Mouse (Mus musculus): ENCODE results near the gene 4930474N05Rik. TPM values are rescaled to one million over a fixed set of nuclear protein-coding genes. Genes with fewer than 3 reads are reported as not detected.

Gene 4930474N05Rik
- polyA plus RNA-seq, 1 experiment from 2014 or later: not detected

DNA sequence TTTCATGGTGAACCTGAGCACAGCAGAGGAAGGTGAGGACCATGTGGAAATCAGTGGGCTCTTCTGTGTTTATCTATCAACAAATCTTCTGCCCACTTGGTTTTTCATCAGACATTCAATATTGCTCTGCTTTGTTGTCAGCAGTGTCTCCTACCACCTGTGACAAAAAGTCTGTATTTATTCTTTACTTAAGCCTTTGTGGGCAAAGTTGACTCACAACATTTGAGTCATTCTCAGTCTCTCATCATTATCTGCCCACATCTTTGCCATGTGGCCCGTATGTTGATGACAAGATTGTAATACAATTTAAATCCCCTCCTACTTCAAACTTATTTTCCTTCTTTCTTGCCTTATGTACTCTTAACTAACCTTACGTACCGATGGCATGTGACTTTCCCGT is 43.0 kb downstream of the 4930474N05Rik start:
- Histone ChIP-seq H3K4me2 (ENCODE audit: low read depth, low read length) (no peak overlapping the region), H3K9me3 (replicated peaks; ENCODE audit: control insufficient read depth, low read length) (no peaks in the 10 kb centered on the region), H3K4me3 (replicated peaks; ENCODE audit: low read length) (no peak overlapping the region), H3K27ac (ENCODE audit: low read length) (no peak overlapping the region), H3K4me1 (ENCODE audit: control insufficient read depth, insufficient read depth, low read length) (no peaks in the 10 kb centered on the region), H3K36me3 (ENCODE audit: control insufficient read depth, insufficient read depth, low read length) (no peaks in the 10 kb centered on the region), H3K9ac (ENCODE audit: low read length) (no peak overlapping the region), H3K27me3 (ENCODE audit: control insufficient read depth, insufficient read depth, low read length) (no peaks in the 10 kb centered on the region)
- 85% methylated on average over 4 of the region's 4 CpGs for WGBS
- ATAC-seq (ENCODE audit: insufficient read depth, low FRiP score): no peak

GRCm38 (mm10) chr14:36145261-36145660 is 50.5 kb downstream of the 4930474N05Rik start:
- ATAC-seq (ENCODE audit: insufficient read depth, low FRiP score): no peak
- Histone ChIP-seq H3K9me3 (replicated peaks; ENCODE audit: control insufficient read depth, low read length) (no peaks in the 10 kb centered on the region), H3K4me1 (ENCODE audit: control insufficient read depth, insufficient read depth, low read length) (no peaks in the 10 kb centered on the region), H3K4me3 (replicated peaks; ENCODE audit: low read length) (no peak overlapping the region), H3K27ac (ENCODE audit: low read length) (no peak overlapping the region), H3K4me2 (ENCODE audit: low read depth, low read length) (no peak overlapping the region), H3K9ac (ENCODE audit: low read length) (no peak overlapping the region), H3K36me3 (ENCODE audit: control insufficient read depth, insufficient read depth, low read length) (no peaks in the 10 kb centered on the region), H3K27me3 (ENCODE audit: control insufficient read depth, insufficient read depth, low read length) (no peaks in the 10 kb centered on the region)
